Comparison of ENCODE assay signal across 14 mouse cellular contexts in the genomic region with DNA sequence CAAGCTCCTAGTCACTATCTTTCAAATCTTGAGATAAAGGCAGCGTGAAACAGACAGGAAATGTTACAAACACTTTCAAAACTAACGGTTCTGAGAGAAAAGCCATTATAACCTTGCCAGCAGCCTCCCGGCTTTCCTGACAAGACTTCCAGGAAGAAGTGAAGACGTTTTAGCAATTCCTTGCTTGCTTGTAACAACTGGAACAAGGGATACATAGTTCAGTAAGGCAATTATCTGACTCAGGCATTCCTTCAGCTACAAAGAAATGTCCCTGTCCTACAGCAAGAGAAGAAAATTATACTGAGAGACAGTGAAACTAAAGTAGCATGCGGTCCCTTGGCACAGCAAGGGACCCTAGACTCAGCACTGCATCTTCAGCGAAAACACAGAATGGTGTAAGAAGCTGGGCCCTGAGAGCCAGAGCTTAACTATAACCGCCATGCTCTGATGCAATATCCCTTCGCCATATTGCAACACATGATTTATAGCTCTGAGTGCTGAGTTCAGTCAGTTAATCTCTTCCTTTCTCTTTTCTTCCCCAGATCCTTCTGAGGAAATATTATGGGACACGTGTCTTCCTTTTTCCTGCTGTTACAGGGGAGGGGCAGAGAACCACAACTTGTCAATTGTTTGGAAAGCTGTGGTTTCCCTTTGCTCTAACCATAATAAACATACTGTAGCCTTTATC. TPM values are rescaled to one million over a fixed set of nuclear protein-coding genes. Genes with fewer than 3 reads are reported as not detected.
DNase-seq lines count a peak whose midpoint lies in the region; ATAC-seq and TF ChIP-seq lines count a peak whose summit lies in the region.
"Had no signal": no experiment of that assay in that cellular context is flagged by ENCODE, and none has a peak within 500 bp of the region (broad histone marks: within the 10 kb centered on the region; RNA-seq: fewer than 3 reads in every experiment).

No protein-coding gene starts in this region.

- peak overlapping the region; percentile 58 for H3K27ac ChIP-seq in bone marrow macrophage, adult 2 months (ENCODE audit: insufficient read depth, low read depth, low read length)
- peak overlapping the region; percentile 67 for H3K27ac ChIP-seq in lung, embryonic 16.5 days (ENCODE audit: low read length)
- H3K27ac ChIP-seq: embryonic facial prominence, embryonic 10.5 days; gastrocnemius, adult 2 months; hindbrain, embryonic 15.5 days; limb, embryonic 15.5 days; neural tube, embryonic 13.5 days had no signal

- peak overlapping the region; percentile 27 for H3K4me2 ChIP-seq in lung, embryonic 16.5 days (ENCODE audit: low read depth, low read length)
- H3K4me2 ChIP-seq: hindbrain, embryonic 15.5 days; limb, embryonic 15.5 days; neural tube, embryonic 13.5 days had no signal

- no peak for TF ChIP-seq CTCF in bone marrow macrophage, adult 2 months (IDR thresholded peaks at IDR 0.05; ENCODE audit: low read depth, low read length)

- 36% methylated on average over 9 of the region's 9 CpGs for WGBS in lung, embryonic 16.5 days

- H3K4me3 ChIP-seq in bone marrow macrophage, adult 2 months (ENCODE audit: insufficient read depth, low read length) = no peak overlapping the region
- no peak overlapping the region for H3K4me3 ChIP-seq in lung, embryonic 16.5 days (ENCODE audit: low read length)
- H3K4me3 ChIP-seq: embryonic facial prominence, embryonic 10.5 days; gastrocnemius, adult 2 months; hindbrain, embryonic 15.5 days; limb, embryonic 15.5 days; neural tube, embryonic 13.5 days had no signal

- no peak for TF ChIP-seq POLR2A in bone marrow macrophage, adult 2 months (IDR thresholded peaks at IDR 0.05; ENCODE audit: borderline replicate concordance, low read depth, low read length)

- no peaks in the 10 kb centered on the region for H3K9me3 ChIP-seq in lung, embryonic 16.5 days (ENCODE audit: control insufficient read depth, low read length)
- H3K9me3 ChIP-seq: embryonic facial prominence, embryonic 10.5 days; hindbrain, embryonic 15.5 days; limb, embryonic 15.5 days; neural tube, embryonic 13.5 days had no signal

- no peak overlapping the region for H3K9ac ChIP-seq in lung, embryonic 16.5 days (ENCODE audit: low read length)
- H3K9ac ChIP-seq: hindbrain, embryonic 15.5 days; limb, embryonic 15.5 days; neural tube, embryonic 13.5 days had no signal

- H3K36me3 ChIP-seq in lung, embryonic 16.5 days (ENCODE audit: control insufficient read depth, insufficient read depth, low read length) = no peaks in the 10 kb centered on the region; the same call in 1 of the 2 replicates
- H3K36me3 ChIP-seq: hindbrain, embryonic 15.5 days; limb, embryonic 15.5 days; neural tube, embryonic 13.5 days had no signal

- DNase-seq in adrenal gland, adult 8-10 months = peak; percentile 18
- DNase-seq in adrenal gland, postnatal 25 days = no peak
- DNase-seq in 3T3-L1 (ENCODE audit: low read depth, low spot score) = peak; percentile 92
- DNase-seq in spleen, postnatal 4 days (ENCODE audit: low spot score in 2 of 2) = no peak
- no peak for DNase-seq in right cerebral cortex, adult 2 months (ENCODE audit: low spot score in 2 of 2)
- DNase-seq in embryo, embryonic 10.5 days (ENCODE audit: low spot score) = no peak
- DNase-seq: B cell, adult 2 months; gastrocnemius, adult 2 months had no signal

- no peaks in the 10 kb centered on the region for H3K27me3 ChIP-seq in lung, embryonic 16.5 days (ENCODE audit: control insufficient read depth, insufficient read depth, low read depth, low read length)
- H3K27me3 ChIP-seq: hindbrain, embryonic 15.5 days; limb, embryonic 15.5 days; neural tube, embryonic 13.5 days had no signal

- H3K4me1 ChIP-seq in bone marrow macrophage, adult 2 months (ENCODE audit: control insufficient read depth, insufficient read depth, low read length) = peaks cover 19% of the 10 kb centered on the region
- H3K4me1 ChIP-seq in lung, embryonic 16.5 days (replicated peaks; ENCODE audit: control insufficient read depth, insufficient read depth, low read length) = peaks cover 12% of the 10 kb centered on the region
- H3K4me1 ChIP-seq: embryonic facial prominence, embryonic 10.5 days; hindbrain, embryonic 15.5 days; limb, embryonic 15.5 days; neural tube, embryonic 13.5 days had no signal

- peak; percentile 95 for ATAC-seq in lung, embryonic 16.5 days (ENCODE audit: low read depth)

RNA-seq across cellular contexts. Expression of gene Gfi1, which starts 23.5 kb away (rescaled TPM):
- under 1 TPM in 2 of 4 experiments, not detected in 2; 0.09 to 0.17 TPM for total RNA-seq in adrenal gland, adult 8-10 months (2022)
- total RNA-seq in adrenal gland, postnatal 25 days (2021) = not detected in 2 replicates
- not detected in 2 replicates for polyA plus RNA-seq in bone marrow macrophage, adult 2 months (2012; ENCODE audit: insufficient read depth, insufficient read length, missing spikeins)
- 0.31 and 0.45 TPM in 2 replicates for polyA plus RNA-seq in lung, embryonic 16.5 days (2015; fragmentation: Nextera tagmentation; extraction: Ambion mirVana)
- total RNA-seq: gastrocnemius, adult 2 months had no signal
- polyA plus RNA-seq: embryonic facial prominence, embryonic 10.5 days; hindbrain, embryonic 15.5 days had no signal

Comparison
In these comparisons a context has a peak if more than half of its experiments do, and no peak if none do; other contexts are left out.
1. DNase-seq: peak in adrenal gland, adult 8-10 months (single experiment) and 3T3-L1 (single experiment); none in adrenal gland, postnatal 25 days (single experiment), spleen, postnatal 4 days (0 of 2), right cerebral cortex, adult 2 months (0 of 2) and embryo, embryonic 10.5 days (single experiment).